Mouse (Mus musculus) testis, adult 2 months (tissue): ENCODE measurements around the gene Folr2.
A peak's percentile ranks its signal among the peaks of the same experiment; 100 is the strongest.

ENCODE experiments used
- CTCF ChIP-seq: fragments of 200-500 bp; IDR thresholded peaks from 2 replicates; pipeline ENCODE4 v1.5.1; 2012; ENCODE audit warnings: low read depth, mild to moderate bottlenecking, inconsistent platforms, low read length, moderate library complexity; ENCODE audit not compliant: control insufficient read depth, insufficient read depth, insufficient replicate concordance
- POLR2A ChIP-seq: fragments of 200-500 bp; IDR thresholded peaks from 2 replicates; pipeline ENCODE4 v1.6.1; 2012; ENCODE audit warnings: low read depth, mild to moderate bottlenecking, inconsistent platforms, low read length, moderate library complexity; ENCODE audit not compliant: control insufficient read depth

- no peak for TF ChIP-seq CTCF
- TF ChIP-seq POLR2A, result peak; percentile 31
Observed at GRCm38 (mm10) chr7:101837606-101838471, 19.2 kb downstream of the Folr2 start, which contains the start of gene Inppl1.
